Comparison of ENCODE assay signal across 8 mouse cellular contexts in genomic region chr11:101468731-101469130, GRCm38 (mm10). TPM values are rescaled to one million over a fixed set of nuclear protein-coding genes. Genes with fewer than 3 reads are reported as not detected.
DNase-seq lines count a peak whose midpoint lies in the region; ATAC-seq and TF ChIP-seq lines count a peak whose summit lies in the region.

No protein-coding gene starts in this region.

- peak overlapping the region; percentile 67 for H3K4me3 ChIP-seq in left cerebral cortex, adult 2 months
- peak overlapping the region; percentile 72 for H3K4me3 ChIP-seq in embryonic facial prominence, embryonic 15.5 days (replicated peaks)
- H3K4me3 ChIP-seq in neural tube, embryonic 13.5 days = peak overlapping the region; percentile 77

- peak overlapping the region; percentile 64 for H3K9ac ChIP-seq in embryonic facial prominence, embryonic 15.5 days
- peak overlapping the region; percentile 84 for H3K9ac ChIP-seq in neural tube, embryonic 13.5 days

- H3K4me1 ChIP-seq in embryonic facial prominence, embryonic 15.5 days = peaks cover 39% of the 10 kb centered on the region
- H3K4me1 ChIP-seq in neural tube, embryonic 13.5 days (replicated peaks) = peaks cover 76% of the 10 kb centered on the region

- no peak for ATAC-seq in embryonic facial prominence, embryonic 15.5 days (ENCODE audit: insufficient number of reproducible peaks, low FRiP score, low TSS enrichment, low read depth)
- ATAC-seq in neural tube, embryonic 13.5 days (ENCODE audit: low read depth) = no peak

- no peaks in the 10 kb centered on the region for H3K27me3 ChIP-seq in embryonic facial prominence, embryonic 15.5 days
- H3K27me3 ChIP-seq in neural tube, embryonic 13.5 days = no peaks in the 10 kb centered on the region

- peak overlapping the region; percentile 76 for H3K27ac ChIP-seq in left cerebral cortex, adult 2 months
- H3K27ac ChIP-seq in embryonic facial prominence, embryonic 15.5 days (replicated peaks) = no peak overlapping the region
- H3K27ac ChIP-seq in neural tube, embryonic 13.5 days (replicated peaks) = peak overlapping the region; percentile 90; the same call in 1 of the 2 replicates

- H3K4me2 ChIP-seq in embryonic facial prominence, embryonic 15.5 days (replicated peaks) = peak overlapping the region; percentile 97
- H3K4me2 ChIP-seq in neural tube, embryonic 13.5 days = peak overlapping the region; percentile 73

- 3% methylated on average over 13 of the region's 13 CpGs for WGBS in embryonic facial prominence, embryonic 15.5 days
- WGBS in neural tube, embryonic 13.5 days = 5% methylated on average over 13 of the region's 13 CpGs

- DNase-seq in left cerebral cortex, adult 2 months (ENCODE audit: extremely low spot score in 1 of 2, low spot score in 2 of 2) = no peak
- no peak for DNase-seq in left cerebral cortex, postnatal 25 days (ENCODE audit: low spot score in 2 of 2)
- DNase-seq in kidney, postnatal 10 days = peak; percentile 24
- DNase-seq in layer of hippocampus, adult 9-11 months = no peak
- DNase-seq in frontal cortex, postnatal 25 days (ENCODE audit: low spot score in 2 of 2) = no peak
- no peak for DNase-seq in gastrocnemius, adult 8-10 months (ENCODE audit: low spot score in 2 of 2)

- H3K36me3 ChIP-seq in embryonic facial prominence, embryonic 15.5 days = no peaks in the 10 kb centered on the region
- H3K36me3 ChIP-seq in neural tube, embryonic 13.5 days = peaks cover 17% of the 10 kb centered on the region

- TF ChIP-seq CTCF in left cerebral cortex, adult 2 months (IDR thresholded peaks at IDR 0.05) = no peak

- intact Hi-C loops in left cerebral cortex, adult 2 months (cut with DNase I) = loop anchor here (2.0 kb wide), 1 partner anchor 84 kb away; the partner anchor contains the start of gene Nbr1
- intact Hi-C loops in left cerebral cortex, postnatal 25 days (cut with DNase I) = loop anchor here (2.0 kb wide), 1 partner anchor 76 kb away; no protein-coding TSS in a partner anchor

- H3K9me3 ChIP-seq in embryonic facial prominence, embryonic 15.5 days (replicated peaks) = no peaks in the 10 kb centered on the region
- H3K9me3 ChIP-seq in neural tube, embryonic 13.5 days = no peaks in the 10 kb centered on the region

RNA-seq across cellular contexts. Expression of gene Vat1, which starts 2.7 kb away (rescaled TPM):
- 10 to 100 TPM; 33.4 to 36.8 TPM for total RNA-seq in left cerebral cortex, adult 2 months (2021)
- total RNA-seq in left cerebral cortex, postnatal 25 days (2021) = 10 to 100 TPM; 36.7 to 39.9 TPM
- 59.3 and 61.8 TPM in 2 replicates for polyA plus RNA-seq in embryonic facial prominence, embryonic 15.5 days (2015; fragmentation: Nextera tagmentation; extraction: Ambion mirVana)
- polyA plus RNA-seq in neural tube, embryonic 13.5 days (2015; fragmentation: Nextera tagmentation; extraction: Ambion mirVana) = 72.6 and 75.8 TPM in 2 replicates
- total RNA-seq in gastrocnemius, adult 8-10 months (2022) = 10 to 100 TPM in 2 of 4 experiments, 1 to 10 TPM in 2; 7.9 to 14.0 (median 9.8) TPM

RNA-seq across cellular contexts. Expression of gene Rnd2, which starts 3.9 kb away (rescaled TPM):
- 100 to 1,000 TPM; 141 to 159 TPM for total RNA-seq in left cerebral cortex, adult 2 months (2021)
- total RNA-seq in left cerebral cortex, postnatal 25 days (2021) = 100 to 1,000 TPM; 149 to 175 TPM
- polyA plus RNA-seq in embryonic facial prominence, embryonic 15.5 days (2015; fragmentation: Nextera tagmentation; extraction: Ambion mirVana) = 12.1 and 13.5 TPM in 2 replicates
- 80.5 and 83.0 TPM in 2 replicates for polyA plus RNA-seq in neural tube, embryonic 13.5 days (2015; fragmentation: Nextera tagmentation; extraction: Ambion mirVana)
- 1 to 10 TPM; 2.4 to 3.9 (median 3.5) TPM for total RNA-seq in gastrocnemius, adult 8-10 months (2022)

RNA-seq across cellular contexts. Expression of gene Ifi35, which starts 20.5 kb away (rescaled TPM):
- 1 to 10 TPM; 2.4 to 3.2 TPM for total RNA-seq in left cerebral cortex, adult 2 months (2021)
- 1 to 10 TPM; 2.0 to 2.4 TPM for total RNA-seq in left cerebral cortex, postnatal 25 days (2021)
- 17.8 and 21.6 TPM in 2 replicates for polyA plus RNA-seq in embryonic facial prominence, embryonic 15.5 days (2015; fragmentation: Nextera tagmentation; extraction: Ambion mirVana)
- polyA plus RNA-seq in neural tube, embryonic 13.5 days (2015; fragmentation: Nextera tagmentation; extraction: Ambion mirVana) = 3.6 and 3.8 TPM in 2 replicates
- 1 to 10 TPM; 7.4 to 9.7 (median 8.7) TPM for total RNA-seq in gastrocnemius, adult 8-10 months (2022)

RNA-seq across cellular contexts. Expression of gene Rpl27, which starts 26.6 kb away (rescaled TPM):
- total RNA-seq in left cerebral cortex, adult 2 months (2021) = 10 to 100 TPM; 31.5 to 34.7 TPM
- total RNA-seq in left cerebral cortex, postnatal 25 days (2021) = 10 to 100 TPM; 32.5 to 37.0 TPM
- polyA plus RNA-seq in embryonic facial prominence, embryonic 15.5 days (2015; fragmentation: Nextera tagmentation; extraction: Ambion mirVana) = 306 and 328 TPM in 2 replicates
- 303 and 315 TPM in 2 replicates for polyA plus RNA-seq in neural tube, embryonic 13.5 days (2015; fragmentation: Nextera tagmentation; extraction: Ambion mirVana)
- 10 to 100 TPM; 20.8 to 47.8 (median 31.7) TPM for total RNA-seq in gastrocnemius, adult 8-10 months (2022)

RNA-seq across cellular contexts. Expression of gene Ptges3l, which starts 43.6 kb away (rescaled TPM):
- total RNA-seq in left cerebral cortex, adult 2 months (2021) = 1 to 10 TPM; 2.3 to 4.2 TPM
- total RNA-seq in left cerebral cortex, postnatal 25 days (2021) = 1 to 10 TPM; 4.0 to 6.0 TPM
- polyA plus RNA-seq in embryonic facial prominence, embryonic 15.5 days (2015; fragmentation: Nextera tagmentation; extraction: Ambion mirVana) = 19.8 and 22.1 TPM in 2 replicates
- polyA plus RNA-seq in neural tube, embryonic 13.5 days (2015; fragmentation: Nextera tagmentation; extraction: Ambion mirVana) = 3.3 and 4.3 TPM in 2 replicates
- 10 to 100 TPM; 82.1 to 86.1 (median 84.0) TPM for total RNA-seq in gastrocnemius, adult 8-10 months (2022)

Comparison
In these comparisons a context has a peak if more than half of its experiments do, and no peak if none do; other contexts are left out.
1. RNA of gene Rnd2, which starts 3.9 kb away (total RNA-seq): 149 to 175 TPM in left cerebral cortex, postnatal 25 days and 141 to 159 TPM in left cerebral cortex, adult 2 months; 2.4 to 3.9 TPM in gastrocnemius, adult 8-10 months; every median in the first group is over 10 times any median in the second.
2. Peak in every context shown above with its lines, with median percentiles within 50 percentile points of each other: H3K4me3 ChIP-seq.